Mouse (Mus musculus) cortical plate, adult 2 months (tissue): ENCODE results near the gene Proser1. TPM values are rescaled to one million over a fixed set of nuclear protein-coding genes. Genes with fewer than 3 reads are reported as not detected.

Experiments
- H3K27ac ChIP-seq: fragments of 200-500 bp; 2 replicates; pipeline ENCODE4 v1.5.1; 2012; ENCODE audit warnings: low read length, control low read depth, inconsistent platforms; ENCODE audit not compliant: insufficient read depth
- H3K4me1 ChIP-seq: fragments of 200-500 bp; 2 replicates; pipeline ENCODE4 v1.6.1; 2011; ENCODE audit warnings: low read length; ENCODE audit not compliant: control insufficient read depth, insufficient read depth
- H3K4me3 ChIP-seq: fragments of 200-500 bp; 2 replicates; pipeline ENCODE4 v1.5.1; 2011; ENCODE audit warnings: mild to moderate bottlenecking, low read length, control low read depth; ENCODE audit not compliant: insufficient read depth
- CTCF ChIP-seq: fragments of 200-500 bp; IDR thresholded peaks from 2 replicates; pipeline ENCODE4 v1.5.1; 2011; ENCODE audit warnings: mild to moderate bottlenecking, control low read depth, low read length; ENCODE audit not compliant: insufficient read depth; ENCODE audit errors: extremely low read depth
- POLR2A ChIP-seq: fragments of 200-500 bp; IDR thresholded peaks from 2 replicates; pipeline ENCODE4 v1.6.1; 2011; ENCODE audit warnings: mild to moderate bottlenecking, low read length, control low read depth; ENCODE audit not compliant: insufficient read depth; ENCODE audit errors: extremely low read depth
- polyA plus RNA-seq: library from polyadenylated mRNA; depleted of rRNA; stranded (reverse); fragments of >200 nt; gene quantifications from 2 replicates; pipeline ENCODE4 v1.2.3, GENCODE M21; 2012

The Proser1 gene
- polyA plus RNA-seq, 1 experiment, result 12.6 TPM

- TF ChIP-seq CTCF (no peak), POLR2A (no peak)
- no peaks in the 10 kb centered on the region for H3K4me1 ChIP-seq
- no peak overlapping the region for H3K4me3 ChIP-seq
- no peak overlapping the region for H3K27ac ChIP-seq
Measured at GRCm38 (mm10) chr3:53478419-53479046, 15.1 kb downstream of the Proser1 start.

- TF ChIP-seq CTCF, result no peak
- H3K4me3 ChIP-seq, result no peak overlapping the region
- no peaks in the 10 kb centered on the region for H3K4me1 ChIP-seq
- no peak overlapping the region for H3K27ac ChIP-seq
Measured at GRCm38 (mm10) chr3:53483414-53484059, 20.1 kb downstream of the Proser1 start.

GRCm38 (mm10) chr3:53486561-53486960 lies 23.1 kb downstream of the Proser1 start:
- H3K27ac ChIP-seq, result no peak overlapping the region
- no peak overlapping the region for H3K4me3 ChIP-seq
- no peaks in the 10 kb centered on the region for H3K4me1 ChIP-seq
- no peak for TF ChIP-seq CTCF
- TF ChIP-seq POLR2A, result no peak

GRCm38 (mm10) chr3:53486996-53487576 lies 23.6 kb downstream of the Proser1 start:
- Histone ChIP-seq H3K4me1 (no peaks in the 10 kb centered on the region), H3K4me3 (no peak overlapping the region), H3K27ac (no peak overlapping the region)
- TF ChIP-seq CTCF (no peak), POLR2A (no peak)

GRCm38 (mm10) chr3:53488353-53488752 lies 24.9 kb downstream of the Proser1 start, which contains the start of gene Stoml3:
Gene Stoml3, plus strand, starts transcription at chr3:53488653.
- TF ChIP-seq CTCF (no peak), POLR2A (no peak)
- no peak within 1 kb of the TSS for H3K27ac ChIP-seq
- no peak within 1 kb of the TSS for H3K4me3 ChIP-seq
- H3K4me1 ChIP-seq, result no peaks in the 10 kb centered on the region

- Histone ChIP-seq H3K4me1 (no peaks in the 10 kb centered on the region), H3K4me3 (no peak overlapping the region), H3K27ac (no peak overlapping the region)
- TF ChIP-seq CTCF (no peak), POLR2A (no peak)
Measured at GRCm38 (mm10) chr3:53498351-53498905, 35.0 kb downstream of the Proser1 start.

- no peak for TF ChIP-seq POLR2A
- peak; percentile 41 for TF ChIP-seq CTCF
- no peaks in the 10 kb centered on the region for H3K4me1 ChIP-seq
- H3K27ac ChIP-seq, result no peak overlapping the region
- no peak overlapping the region for H3K4me3 ChIP-seq
Measured at GRCm38 (mm10) chr3:53502428-53502827, 39.0 kb downstream of the Proser1 start.

GRCm38 (mm10) chr3:53513096-53513495 lies 49.6 kb downstream of the Proser1 start:
- TF ChIP-seq POLR2A (no peak), CTCF (no peak)
- H3K4me3 ChIP-seq, result no peak overlapping the region
- H3K4me1 ChIP-seq, result no peaks in the 10 kb centered on the region

GRCm38 (mm10) chr3:53514221-53515065 lies 51.0 kb downstream of the Proser1 start:
- no peaks in the 10 kb centered on the region for H3K4me1 ChIP-seq
- no peak for TF ChIP-seq POLR2A
- no peak for TF ChIP-seq CTCF
- H3K4me3 ChIP-seq, result no peak overlapping the region
- no peak overlapping the region for H3K27ac ChIP-seq

More at GRCm38 (mm10) chr3:53513096-53513495, 49.6 kb downstream of the Proser1 start:
- H3K27ac ChIP-seq, result no peak overlapping the region
